11 mouse cellular contexts compared by ENCODE assay signal in the genomic region with DNA sequence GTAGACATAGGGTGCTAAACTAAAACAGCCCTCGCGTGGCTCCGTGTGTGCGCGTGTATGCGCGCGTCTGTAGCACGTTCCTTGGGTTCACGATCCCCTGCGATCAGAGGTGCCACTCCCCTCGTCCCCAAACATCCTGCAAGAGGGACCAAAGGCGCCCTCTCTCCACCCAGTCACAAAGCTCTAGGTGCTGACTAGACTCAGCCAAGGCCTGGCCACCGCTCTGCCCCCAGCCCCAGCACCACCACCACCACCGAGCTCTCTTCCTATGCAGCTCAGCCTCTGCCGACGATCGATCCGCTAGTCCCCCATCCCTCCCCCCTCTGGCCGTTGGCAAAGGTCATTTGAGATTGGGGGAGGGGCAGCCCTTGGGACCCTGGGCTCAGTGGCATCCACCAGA. TPM values are rescaled to one million over a fixed set of nuclear protein-coding genes. Genes with fewer than 3 reads are reported as not detected.
DNase-seq lines count a peak whose midpoint lies in the region; ATAC-seq and TF ChIP-seq lines count a peak whose summit lies in the region.
"Had no signal": no experiment of that assay in that cellular context is flagged by ENCODE, and none has a peak within 500 bp of the region (broad histone marks: within the 10 kb centered on the region; RNA-seq: fewer than 3 reads in every experiment).

No protein-coding gene starts in this region.

- peaks cover 98% of the 10 kb centered on the region for H3K27me3 ChIP-seq in heart, embryonic 11.5 days (ENCODE audit: control insufficient read depth, insufficient read depth, low read length)
- peaks cover 100% of the 10 kb centered on the region for H3K27me3 ChIP-seq in hindbrain, embryonic 10.5 days (ENCODE audit: insufficient read depth, poor library complexity, severe bottlenecking)
- H3K27me3 ChIP-seq in liver, embryonic 14.5 days (ENCODE audit: control insufficient read depth, insufficient read depth, low read length): peaks cover 99% of the 10 kb centered on the region
- peaks cover 99% of the 10 kb centered on the region for H3K27me3 ChIP-seq in neural tube, embryonic 13.5 days

- no peak for DNase-seq in heart, adult 11 months
- peak; percentile 49 for DNase-seq in hindbrain, embryonic 10.5 days (ENCODE audit: low spot score)
- DNase-seq in liver, embryonic 14.5 days (ENCODE audit: low read depth in 3 of 3, low spot score in 3 of 3): no peak
- no peak for DNase-seq in frontal cortex, postnatal 36 days (ENCODE audit: low spot score in 2 of 2)
- DNase-seq in layer of hippocampus, adult 18-20 months (ENCODE audit: low spot score in 2 of 2): no peak
- DNase-seq: lung, adult 2 months had no signal

- no peaks in the 10 kb centered on the region for H3K36me3 ChIP-seq in heart, embryonic 11.5 days (ENCODE audit: control insufficient read depth, insufficient read depth, low read length)
- no peaks in the 10 kb centered on the region for H3K36me3 ChIP-seq in hindbrain, embryonic 10.5 days
- no peaks in the 10 kb centered on the region for H3K36me3 ChIP-seq in liver, embryonic 14.5 days (replicated peaks; ENCODE audit: control insufficient read depth, insufficient read depth, low read depth)
- H3K36me3 ChIP-seq in neural tube, embryonic 13.5 days: no peaks in the 10 kb centered on the region

- H3K9ac ChIP-seq in heart, embryonic 11.5 days (ENCODE audit: low read depth, low read length): no peak overlapping the region
- H3K9ac ChIP-seq in liver, embryonic 14.5 days (replicated peaks): no peak overlapping the region
- H3K9ac ChIP-seq in neural tube, embryonic 13.5 days: peak overlapping the region; percentile 61

- WGBS in heart, embryonic 11.5 days (ENCODE audit: insufficient replicate concordance): 1% methylated on average over 20 of the region's 20 CpGs
- WGBS in hindbrain, embryonic 10.5 days: under 1% methylated on average over 20 of the region's 20 CpGs
- WGBS in liver, embryonic 14.5 days (ENCODE audit: insufficient replicate concordance): 1% methylated on average over 20 of the region's 20 CpGs
- under 1% methylated on average over 20 of the region's 20 CpGs for WGBS in neural tube, embryonic 13.5 days

- no peak overlapping the region for H3K27ac ChIP-seq in heart, embryonic 11.5 days (ENCODE audit: low read depth, low read length)
- peak overlapping the region; percentile 74 for H3K27ac ChIP-seq in hindbrain, embryonic 10.5 days
- H3K27ac ChIP-seq in liver, embryonic 14.5 days: no peak overlapping the region
- peak overlapping the region; percentile 18; the same call in 1 of the 2 replicates for H3K27ac ChIP-seq in neural tube, embryonic 13.5 days (replicated peaks)

- no peak for ATAC-seq in heart, embryonic 11.5 days (replicated peaks; ENCODE audit: insufficient number of reproducible peaks, low FRiP score, low TSS enrichment)
- no peak for ATAC-seq in liver, embryonic 14.5 days (ENCODE audit: insufficient read depth)
- ATAC-seq in neural tube, embryonic 13.5 days (ENCODE audit: low read depth): no peak
- no peak for ATAC-seq in megakaryocyte, adult 5-6 weeks (ENCODE audit: poor library complexity, severe bottlenecking)

- no peak for TF ChIP-seq EP300 in liver, embryonic 14.5 days (IDR thresholded peaks at IDR 0.05; ENCODE audit: low read depth)

- H3K9me3 ChIP-seq in heart, embryonic 11.5 days (replicated peaks; ENCODE audit: control insufficient read depth, low read length): no peaks in the 10 kb centered on the region
- no peaks in the 10 kb centered on the region for H3K9me3 ChIP-seq in hindbrain, embryonic 10.5 days
- H3K9me3 ChIP-seq in liver, embryonic 14.5 days (ENCODE audit: control insufficient read depth, low read length): no peaks in the 10 kb centered on the region
- H3K9me3 ChIP-seq in neural tube, embryonic 13.5 days: no peaks in the 10 kb centered on the region

- no peak for TF ChIP-seq CTCF in liver, embryonic 14.5 days (IDR thresholded peaks at IDR 0.05; ENCODE audit: low read depth)

- peak overlapping the region; percentile 46 for H3K4me3 ChIP-seq in heart, embryonic 11.5 days (ENCODE audit: low read depth, low read length)
- H3K4me3 ChIP-seq in hindbrain, embryonic 10.5 days: peak overlapping the region; percentile 54
- H3K4me3 ChIP-seq in liver, embryonic 14.5 days (ENCODE audit: insufficient read depth in 1 of 2, low read depth in 2 of 2, low read length in 2 of 2): peak overlapping the region in 1 of 2 experiments; percentile 2; a peak in 1 of 4 replicates
- H3K4me3 ChIP-seq in neural tube, embryonic 13.5 days: peak overlapping the region; percentile 39

- no peak overlapping the region; the same call in 1 of the 2 replicates for H3K4me2 ChIP-seq in heart, embryonic 11.5 days
- H3K4me2 ChIP-seq in liver, embryonic 14.5 days (ENCODE audit: low read depth): peak overlapping the region; percentile 38
- peak overlapping the region; percentile 62 for H3K4me2 ChIP-seq in neural tube, embryonic 13.5 days

- peaks cover 19% of the 10 kb centered on the region for H3K4me1 ChIP-seq in heart, embryonic 11.5 days (ENCODE audit: control insufficient read depth, insufficient read depth, low read length)
- H3K4me1 ChIP-seq in hindbrain, embryonic 10.5 days (replicated peaks): peaks cover 57% of the 10 kb centered on the region
- H3K4me1 ChIP-seq in liver, embryonic 14.5 days (replicated peaks; ENCODE audit: control insufficient read depth in 2 of 2, insufficient read depth in 2 of 2, low read length in 1 of 2): no peaks in the 10 kb centered on the region
- peaks cover 29% of the 10 kb centered on the region for H3K4me1 ChIP-seq in neural tube, embryonic 13.5 days (replicated peaks)

RNA-seq across cellular contexts. Expression of gene Onecut3, which starts 1.8 kb away (rescaled TPM):
- 0.04 TPM in 1 of 2 replicates, not detected in the other for polyA plus RNA-seq in heart, embryonic 11.5 days (2014; fragmentation: Nextera tagmentation; extraction: Ambion mirVana)
- 1.1 and 2.0 TPM in 2 replicates for polyA plus RNA-seq in hindbrain, embryonic 10.5 days (2016; fragmentation: Nextera tagmentation; extraction: Ambion mirVana)
- polyA plus RNA-seq in liver, embryonic 14.5 days (2012; rRNA removed): 0.02 TPM in 2 replicates
- not detected in 2 replicates for polyA plus RNA-seq in liver, embryonic 14.5 days (2014; fragmentation: Nextera tagmentation; extraction: Ambion mirVana)
- 0.92 and 1.2 TPM in 2 replicates for polyA plus RNA-seq in neural tube, embryonic 13.5 days (2015; fragmentation: Nextera tagmentation; extraction: Ambion mirVana)
- total RNA-seq in megakaryocyte, adult 5-6 weeks (2015): not detected in 2 replicates
- total RNA-seq in megakaryocyte, adult 5-6 weeks (2017): not detected in 2 replicates
- under 1 TPM in 1 of 2 experiments, not detected in 1; 0.07 TPM for total RNA-seq in layer of hippocampus, adult 18-20 months (2021)
- total RNA-seq: hematopoietic stem cell, adult 5-6 weeks had no signal
- polyA plus RNA-seq: C2C12; lung, adult 2 months had no signal

RNA-seq across cellular contexts. Expression of gene Atp8b3, which starts 42.5 kb away (rescaled TPM):
- 0.09 TPM in 1 of 2 replicates, not detected in the other for polyA plus RNA-seq in heart, embryonic 11.5 days (2014; fragmentation: Nextera tagmentation; extraction: Ambion mirVana)
- 0.56 and 0.90 TPM in 2 replicates for polyA plus RNA-seq in hindbrain, embryonic 10.5 days (2016; fragmentation: Nextera tagmentation; extraction: Ambion mirVana)
- polyA plus RNA-seq in liver, embryonic 14.5 days (2012; rRNA removed): 0.01 and 0.02 TPM in 2 replicates
- polyA plus RNA-seq in liver, embryonic 14.5 days (2014; fragmentation: Nextera tagmentation; extraction: Ambion mirVana): 0.05 TPM in 1 of 2 replicates, not detected in the other
- polyA plus RNA-seq in neural tube, embryonic 13.5 days (2015; fragmentation: Nextera tagmentation; extraction: Ambion mirVana): 1.2 and 1.4 TPM in 2 replicates
- not detected in 2 replicates for total RNA-seq in megakaryocyte, adult 5-6 weeks (2015)
- total RNA-seq in megakaryocyte, adult 5-6 weeks (2017): not detected in 2 replicates
- total RNA-seq in layer of hippocampus, adult 18-20 months (2021): under 1 TPM; 0.18 to 0.22 TPM
- total RNA-seq: hematopoietic stem cell, adult 5-6 weeks had no signal

Comparison
In these comparisons a context has a peak if more than half of its experiments do, and no peak if none do; other contexts are left out.
1. H3K27ac ChIP-seq: peak in hindbrain, embryonic 10.5 days (single experiment) and neural tube, embryonic 13.5 days (single experiment); none in heart, embryonic 11.5 days (single experiment) and liver, embryonic 14.5 days (single experiment).